ENCODE assay signal across 8 mouse cellular contexts in the genomic region with DNA sequence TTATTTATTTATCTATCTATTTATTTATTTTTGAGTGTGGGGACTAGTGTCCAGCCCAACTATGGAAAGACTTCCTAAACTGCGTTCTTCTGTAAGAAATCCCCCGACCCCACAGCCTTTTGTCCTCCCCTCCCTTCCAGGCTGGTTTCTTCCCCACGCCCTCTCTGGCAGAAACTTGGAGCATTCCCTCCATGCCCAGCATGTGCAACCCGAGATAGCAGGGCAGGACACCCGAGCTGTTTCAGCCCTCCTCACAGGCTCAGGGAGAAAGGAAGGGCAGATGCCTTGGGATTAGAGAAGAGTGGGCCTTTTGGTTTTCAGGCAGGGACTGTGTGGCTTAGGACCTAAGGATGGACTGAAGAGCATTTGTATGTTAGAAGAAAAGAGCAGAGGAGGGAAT. TPM values are rescaled to one million over a fixed set of nuclear protein-coding genes. Genes with fewer than 3 reads are reported as not detected.
DNase-seq lines count a peak whose midpoint lies in the region; ATAC-seq lines count a peak whose summit lies in the region.

No protein-coding gene starts in this region.

- H3K27ac ChIP-seq in embryonic facial prominence, embryonic 13.5 days, result peak overlapping the region; percentile 99; the same call in 1 of the 2 replicates

- peaks cover 29% of the 10 kb centered on the region for H3K4me1 ChIP-seq in embryonic facial prominence, embryonic 13.5 days

- peak; percentile 61 for DNase-seq in adrenal gland, postnatal 14 days
- no peak for DNase-seq in adrenal gland, postnatal 4 days (ENCODE audit: low spot score in 2 of 2)
- DNase-seq in heart, postnatal 10 days, result peak; percentile 65 to 66
- no peak for DNase-seq in layer of hippocampus, postnatal 25 days (ENCODE audit: extremely low spot score in 1 of 2, low spot score in 1 of 2)
- DNase-seq in thymus, postnatal 14 days, result no peak
- DNase-seq in adrenal gland, postnatal 25 days, result no peak

- peak overlapping the region; percentile 99 for H3K4me3 ChIP-seq in embryonic facial prominence, embryonic 13.5 days

- H3K9ac ChIP-seq in embryonic facial prominence, embryonic 13.5 days, result peak overlapping the region; percentile 99

- no peak for ATAC-seq in embryonic facial prominence, embryonic 13.5 days (ENCODE audit: insufficient number of reproducible peaks, insufficient read depth, low FRiP score, low TSS enrichment, low read depth)
- ATAC-seq in megakaryocyte-erythroid progenitor cell, adult 5-6 weeks (replicated peaks; ENCODE audit: low FRiP score, low TSS enrichment, poor library complexity, severe bottlenecking), result 0 out of 2 replicates have a peak, but pooled peaks have one; percentile 27

- H3K4me2 ChIP-seq in embryonic facial prominence, embryonic 13.5 days, result peak overlapping the region; percentile 91

- intact Hi-C loops in heart, postnatal 10 days (cut with DNase I), result no loop called here

- H3K9me3 ChIP-seq in embryonic facial prominence, embryonic 13.5 days, result no peaks in the 10 kb centered on the region

- 24% methylated on average over 5 of the region's 5 CpGs for WGBS in embryonic facial prominence, embryonic 13.5 days

- no peaks in the 10 kb centered on the region for H3K27me3 ChIP-seq in embryonic facial prominence, embryonic 13.5 days

- peaks cover 51% of the 10 kb centered on the region for H3K36me3 ChIP-seq in embryonic facial prominence, embryonic 13.5 days

RNA-seq across cellular contexts. Expression of a gene that starts 0.6 kb away (rescaled TPM):
- total RNA-seq in adrenal gland, postnatal 14 days (2021), result 65.2 and 73.2 TPM in 2 replicates
- total RNA-seq in adrenal gland, postnatal 4 days (2021), result 10 to 100 TPM; 65.5 to 70.9 TPM
- 125 and 127 TPM in 2 replicates for polyA plus RNA-seq in embryonic facial prominence, embryonic 13.5 days (2015; fragmentation: Nextera tagmentation; extraction: Ambion mirVana)
- 10 to 100 TPM; 60.7 to 64.6 TPM for total RNA-seq in heart, postnatal 10 days (2021)
- total RNA-seq in megakaryocyte-erythroid progenitor cell, adult 5-6 weeks (2014; fragmentation: Nextera tagmentation), result 81.7 and 104 TPM in 2 replicates
- total RNA-seq in megakaryocyte-erythroid progenitor cell, adult 5-6 weeks (2017), result 66.4 and 82.7 TPM in 2 replicates
- total RNA-seq in layer of hippocampus, postnatal 25 days (2021), result 10 to 100 TPM; 77.1 to 82.2 TPM
- total RNA-seq in adrenal gland, postnatal 25 days (2021), result 71.1 and 76.1 TPM in 2 replicates

RNA-seq across cellular contexts. Expression of a gene that starts 1.9 kb away (rescaled TPM):
- 128 and 129 TPM in 2 replicates for total RNA-seq in adrenal gland, postnatal 14 days (2021)
- total RNA-seq in adrenal gland, postnatal 4 days (2021), result 100 to 1,000 TPM; 119 to 130 TPM
- polyA plus RNA-seq in embryonic facial prominence, embryonic 13.5 days (2015; fragmentation: Nextera tagmentation; extraction: Ambion mirVana), result 30.0 and 30.9 TPM in 2 replicates
- total RNA-seq in heart, postnatal 10 days (2021), result 100 to 1,000 TPM; 144 to 159 TPM
- total RNA-seq in megakaryocyte-erythroid progenitor cell, adult 5-6 weeks (2014; fragmentation: Nextera tagmentation), result 181 and 216 TPM in 2 replicates
- 9.8 and 38.6 TPM in 2 replicates for total RNA-seq in megakaryocyte-erythroid progenitor cell, adult 5-6 weeks (2017)
- total RNA-seq in layer of hippocampus, postnatal 25 days (2021), result 100 to 1,000 TPM; 107 to 116 TPM
- total RNA-seq in adrenal gland, postnatal 25 days (2021), result 123 and 141 TPM in 2 replicates

RNA-seq across cellular contexts. Expression of a gene that starts 8.1 kb away (rescaled TPM):
- total RNA-seq in adrenal gland, postnatal 14 days (2021), result 344 and 351 TPM in 2 replicates
- total RNA-seq in adrenal gland, postnatal 4 days (2021), result 100 to 1,000 TPM; 294 to 311 TPM
- polyA plus RNA-seq in embryonic facial prominence, embryonic 13.5 days (2015; fragmentation: Nextera tagmentation; extraction: Ambion mirVana), result 511 and 542 TPM in 2 replicates
- total RNA-seq in heart, postnatal 10 days (2021), result 100 to 1,000 TPM; 275 to 295 TPM
- 267 and 278 TPM in 2 replicates for total RNA-seq in megakaryocyte-erythroid progenitor cell, adult 5-6 weeks (2014; fragmentation: Nextera tagmentation)
- 222 and 223 TPM in 2 replicates for total RNA-seq in megakaryocyte-erythroid progenitor cell, adult 5-6 weeks (2017)
- 100 to 1,000 TPM; 229 to 258 TPM for total RNA-seq in layer of hippocampus, postnatal 25 days (2021)
- 406 and 407 TPM in 2 replicates for total RNA-seq in adrenal gland, postnatal 25 days (2021)

RNA-seq across cellular contexts. Expression of a gene that starts 12.7 kb away (rescaled TPM):
- total RNA-seq in adrenal gland, postnatal 14 days (2021), result 47.3 and 53.2 TPM in 2 replicates
- 10 to 100 TPM; 51.4 to 53.4 TPM for total RNA-seq in adrenal gland, postnatal 4 days (2021)
- 87.8 and 93.3 TPM in 2 replicates for polyA plus RNA-seq in embryonic facial prominence, embryonic 13.5 days (2015; fragmentation: Nextera tagmentation; extraction: Ambion mirVana)
- total RNA-seq in heart, postnatal 10 days (2021), result 10 to 100 TPM; 23.1 to 27.7 TPM
- total RNA-seq in megakaryocyte-erythroid progenitor cell, adult 5-6 weeks (2014; fragmentation: Nextera tagmentation), result 49.1 and 53.9 TPM in 2 replicates
- total RNA-seq in megakaryocyte-erythroid progenitor cell, adult 5-6 weeks (2017), result 46.2 and 53.7 TPM in 2 replicates
- total RNA-seq in layer of hippocampus, postnatal 25 days (2021), result 10 to 100 TPM; 41.4 to 46.9 TPM
- total RNA-seq in adrenal gland, postnatal 25 days (2021), result 55.7 and 64.6 TPM in 2 replicates

RNA-seq across cellular contexts. Expression of a gene that starts 17.5 kb away (rescaled TPM):
- total RNA-seq in adrenal gland, postnatal 14 days (2021), result 16.0 and 23.1 TPM in 2 replicates
- total RNA-seq in adrenal gland, postnatal 4 days (2021), result 10 to 100 TPM; 35.5 to 38.2 TPM
- 55.0 and 56.8 TPM in 2 replicates for polyA plus RNA-seq in embryonic facial prominence, embryonic 13.5 days (2015; fragmentation: Nextera tagmentation; extraction: Ambion mirVana)
- total RNA-seq in heart, postnatal 10 days (2021), result 10 to 100 TPM in 1 of 2 experiments, 1 to 10 TPM in 1; 8.6 to 11.8 TPM
- 20.3 and 30.0 TPM in 2 replicates for total RNA-seq in megakaryocyte-erythroid progenitor cell, adult 5-6 weeks (2014; fragmentation: Nextera tagmentation)
- 15.8 and 20.8 TPM in 2 replicates for total RNA-seq in megakaryocyte-erythroid progenitor cell, adult 5-6 weeks (2017)
- 10 to 100 TPM; 31.2 to 37.8 TPM for total RNA-seq in layer of hippocampus, postnatal 25 days (2021)
- 19.6 and 22.3 TPM in 2 replicates for total RNA-seq in adrenal gland, postnatal 25 days (2021)

Comparison
In these comparisons a context has a peak if more than half of its experiments do, and no peak if none do; other contexts are left out.
1. DNase-seq: peak in adrenal gland, postnatal 14 days (single experiment) and heart, postnatal 10 days (2 of 2); none in adrenal gland, postnatal 4 days (0 of 2), layer of hippocampus, postnatal 25 days (0 of 2), thymus, postnatal 14 days (single experiment) and adrenal gland, postnatal 25 days (single experiment).